Mouse (Mus musculus) bone marrow macrophage, adult 2 months (primary cell): ENCODE results near the gene Ep300.

Experiments
- CTCF ChIP-seq: IDR thresholded peaks from 2 replicates; pipeline ENCODE4 v1.5.1; 2012; ENCODE audit warnings: low read depth, mild to moderate bottlenecking, low read length, moderate library complexity
- POLR2A ChIP-seq: IDR thresholded peaks from 2 replicates; pipeline ENCODE4 v1.6.1; 2012; ENCODE audit warnings: mild to moderate bottlenecking, low read depth, low read length, borderline replicate concordance

- TF ChIP-seq POLR2A (no peak), CTCF (no peak)
Observed at GRCm38 (mm10) chr15:81555986-81556385, 29.2 kb upstream of the Ep300 start.
